Mouse (Mus musculus): ENCODE measurements at regions not wholly inside any gene's neighbourhood (a gene's known extent, or its start where the extent isn't known, plus 50 kb on each side); places are given as distances from the start of the nearest gene placed in this dataset.
A peak's percentile ranks its signal among the peaks of the same experiment; 100 is the strongest.
"Not testable (repeated sequence)": the region's sequence is repeated elsewhere in the genome, so short reads cannot be mapped to it uniquely, and the experiment has no call there.

- H3K4me1 ChIP-seq (replicated peaks; ENCODE audit: control insufficient read depth, insufficient read depth, low read length): peaks cover 7% of the 10 kb centered on the region
- H3K27me3 ChIP-seq (ENCODE audit: control insufficient read depth, insufficient read depth, low read length): no peaks in the 10 kb centered on the region
- no peak overlapping the region for H3K4me3 ChIP-seq (ENCODE audit: control insufficient read depth, insufficient read depth, low read length)
- DNase-seq: peak; percentile 29
- no peaks in the 10 kb centered on the region for H3K36me3 ChIP-seq (ENCODE audit: control insufficient read depth, insufficient read depth, low read length)
- 12% methylated on average over 5 of the region's 5 CpGs for WGBS
- peak overlapping the region; percentile 64 for H3K27ac ChIP-seq (ENCODE audit: control insufficient read depth, insufficient read depth, low read length)
- TF ChIP-seq POLR2A (IDR thresholded peaks at IDR 0.05; ENCODE audit: control insufficient read depth, extremely low read depth, insufficient read depth, low read length, poor library complexity) (no peak), CTCF (IDR thresholded peaks at IDR 0.05; ENCODE audit: borderline replicate concordance, control insufficient read depth, extremely low read depth, insufficient read depth, low read length, poor library complexity) (no peak)
Observed at GRCm38 (mm10) chr10:10186721-10187120, 285.4 kb downstream of the Adgb start.

GRCm38 (mm10) chr10:10185298-10185883 is 284.5 kb upstream of the Stxbp5 start:
- TF ChIP-seq CTCF (IDR thresholded peaks at IDR 0.05; ENCODE audit: borderline replicate concordance, control insufficient read depth, extremely low read depth, insufficient read depth, low read length, poor library complexity) (no peak), POLR2A (IDR thresholded peaks at IDR 0.05; ENCODE audit: control insufficient read depth, extremely low read depth, insufficient read depth, low read length, poor library complexity) (no peak)
- Histone ChIP-seq H3K36me3 (ENCODE audit: control insufficient read depth, insufficient read depth, low read length) (no peaks in the 10 kb centered on the region), H3K27me3 (ENCODE audit: control insufficient read depth, insufficient read depth, low read length) (no peaks in the 10 kb centered on the region), H3K27ac (ENCODE audit: control insufficient read depth, insufficient read depth, low read length) (no peak overlapping the region; the same call in 1 of the 2 replicates), H3K4me3 (ENCODE audit: control insufficient read depth, insufficient read depth, low read length) (no peak overlapping the region), H3K4me1 (replicated peaks; ENCODE audit: control insufficient read depth, insufficient read depth, low read length) (peaks cover 7% of the 10 kb centered on the region)
- WGBS: 77% methylated on average over 8 of the region's 8 CpGs
- peak; percentile 11 for DNase-seq

GRCm38 (mm10) chr10:10184386-10184785 is 283.5 kb upstream of the Stxbp5 start:
- Histone ChIP-seq H3K27ac (ENCODE audit: control insufficient read depth, insufficient read depth, low read length) (no peak overlapping the region; the same call in 1 of the 2 replicates), H3K36me3 (ENCODE audit: control insufficient read depth, insufficient read depth, low read length) (no peaks in the 10 kb centered on the region), H3K4me3 (ENCODE audit: control insufficient read depth, insufficient read depth, low read length) (no peak overlapping the region), H3K4me1 (replicated peaks; ENCODE audit: control insufficient read depth, insufficient read depth, low read length) (peaks cover 7% of the 10 kb centered on the region), H3K27me3 (ENCODE audit: control insufficient read depth, insufficient read depth, low read length) (no peaks in the 10 kb centered on the region)
- TF ChIP-seq CTCF (IDR thresholded peaks at IDR 0.05; ENCODE audit: borderline replicate concordance, control insufficient read depth, extremely low read depth, insufficient read depth, low read length, poor library complexity) (no peak), POLR2A (IDR thresholded peaks at IDR 0.05; ENCODE audit: control insufficient read depth, extremely low read depth, insufficient read depth, low read length, poor library complexity) (no peak)
- DNase-seq: peak; percentile 56
- WGBS: 2% methylated on average over 5 of the region's 5 CpGs

DNA sequence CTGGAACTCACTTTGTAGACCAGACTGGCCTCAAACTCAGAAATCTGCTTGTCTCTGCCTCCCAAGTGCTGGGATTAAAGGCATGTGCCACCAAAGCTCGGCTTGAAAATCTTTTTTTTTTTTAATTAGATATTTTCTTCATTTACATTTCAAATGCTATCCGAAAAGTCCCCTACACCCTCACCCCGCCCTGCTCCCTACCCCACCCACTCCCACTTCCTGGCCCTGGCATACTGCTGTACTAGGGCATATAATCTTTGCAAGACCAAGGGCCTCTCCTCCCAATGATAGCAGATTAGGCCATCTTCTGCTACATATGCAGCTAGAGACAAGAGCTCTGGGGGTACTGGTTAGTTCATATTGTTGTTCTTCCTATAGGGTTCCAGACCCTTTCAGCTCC is 276.2 kb upstream of the Stxbp5 start:
- not testable (repeated sequence) for H3K4me1 ChIP-seq (replicated peaks; ENCODE audit: control insufficient read depth, insufficient read depth, low read length); H3K36me3 ChIP-seq (ENCODE audit: control insufficient read depth, insufficient read depth, low read length); H3K4me3 ChIP-seq (ENCODE audit: control insufficient read depth, insufficient read depth, low read length); H3K27me3 ChIP-seq (ENCODE audit: control insufficient read depth, insufficient read depth, low read length); H3K27ac ChIP-seq (ENCODE audit: control insufficient read depth, insufficient read depth, low read length); DNase-seq
- WGBS: 94% methylated on average over 3 of the region's 3 CpGs
